Mouse (Mus musculus) embryonic fibroblast, embryonic 13.5 days (primary cell): ENCODE data around the gene Rimbp2. TPM values are rescaled to one million over a fixed set of nuclear protein-coding genes. Genes with fewer than 3 reads are reported as not detected.

Source experiments
- H3K27ac ChIP-seq: 2 replicates; pipeline ENCODE4 v1.5.1; 2012; ENCODE audit warnings: low read length, control low read depth, inconsistent platforms; ENCODE audit not compliant: insufficient read depth
- H3K4me1 ChIP-seq: 2 replicates; pipeline ENCODE4 v1.6.1; 2011; ENCODE audit warnings: low read length; ENCODE audit not compliant: control insufficient read depth, insufficient read depth
- H3K4me3 ChIP-seq: 2 replicates; pipeline ENCODE4 v1.5.1; 2011; ENCODE audit warnings: mild to moderate bottlenecking, control low read depth, low read length; ENCODE audit not compliant: insufficient read depth
- CTCF ChIP-seq: IDR thresholded peaks from 2 replicates; pipeline ENCODE4 v1.5.1; 2011; ENCODE audit warnings: mild to moderate bottlenecking, control low read depth, low read length, moderate library complexity, borderline replicate concordance; ENCODE audit not compliant: insufficient read depth
- POLR2A ChIP-seq: IDR thresholded peaks from 2 replicates; pipeline ENCODE4 v1.6.1; 2011; ENCODE audit warnings: low read depth, mild to moderate bottlenecking, control low read depth, low read length, moderate library complexity
- polyA plus RNA-seq: library from polyadenylated mRNA; stranded (reverse); fragments of >200 nt; gene quantifications from 2 replicates; pipeline ENCODE4 v1.2.4, GENCODE M21; 2011; ENCODE audit warnings: low read depth; ENCODE audit not compliant: missing spikeins, insufficient read length

The Rimbp2 gene
- polyA plus RNA-seq, 1 experiment = not detected

DNA sequence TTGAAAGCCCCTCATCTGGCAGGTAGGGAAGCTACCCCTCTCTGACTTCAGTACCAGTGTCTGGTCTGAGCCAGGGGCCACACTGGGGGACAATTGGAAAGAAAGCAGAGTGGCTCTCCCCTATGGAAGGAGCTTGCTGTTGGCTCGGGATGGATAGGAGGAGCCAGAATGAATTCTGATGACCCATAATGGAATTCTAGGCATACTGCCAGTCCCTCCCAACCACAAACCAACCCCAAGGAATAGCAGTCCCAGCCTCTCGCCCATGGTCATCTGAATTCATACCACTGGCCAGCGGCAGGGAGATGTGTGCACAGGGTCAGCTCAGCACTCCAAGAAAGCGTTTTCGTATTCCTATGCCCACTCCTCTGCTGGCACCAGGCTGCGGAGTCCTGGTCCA lies 141.9 kb downstream of the Rimbp2 start:
- Histone ChIP-seq H3K4me3 (no peak overlapping the region), H3K27ac (no peak overlapping the region), H3K4me1 (no peaks in the 10 kb centered on the region)
- TF ChIP-seq CTCF (no peak), POLR2A (no peak)

DNA sequence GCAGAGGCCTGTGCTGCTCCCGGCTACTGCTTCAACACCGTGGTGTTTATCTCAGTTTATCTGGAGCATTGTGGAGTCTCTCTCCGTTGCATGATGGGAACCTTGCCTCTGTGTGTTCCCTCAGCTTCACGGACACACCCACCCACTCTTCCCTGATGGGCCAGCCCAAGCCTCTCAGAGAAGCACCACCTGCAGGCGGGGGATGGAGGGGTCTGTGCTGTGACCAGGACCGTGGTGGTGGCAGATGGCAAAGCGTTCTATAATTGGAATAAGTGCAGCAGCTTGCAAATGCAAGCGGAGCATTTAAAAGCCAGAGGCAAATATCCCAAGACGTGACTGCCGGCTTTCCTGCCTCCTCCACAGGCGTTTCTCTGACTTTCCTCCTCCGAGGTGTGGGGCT lies 143.3 kb downstream of the Rimbp2 start:
- Histone ChIP-seq H3K27ac (no peak overlapping the region), H3K4me1 (no peaks in the 10 kb centered on the region), H3K4me3 (no peak overlapping the region)
- no peak for TF ChIP-seq POLR2A
- no peak for TF ChIP-seq CTCF

DNA sequence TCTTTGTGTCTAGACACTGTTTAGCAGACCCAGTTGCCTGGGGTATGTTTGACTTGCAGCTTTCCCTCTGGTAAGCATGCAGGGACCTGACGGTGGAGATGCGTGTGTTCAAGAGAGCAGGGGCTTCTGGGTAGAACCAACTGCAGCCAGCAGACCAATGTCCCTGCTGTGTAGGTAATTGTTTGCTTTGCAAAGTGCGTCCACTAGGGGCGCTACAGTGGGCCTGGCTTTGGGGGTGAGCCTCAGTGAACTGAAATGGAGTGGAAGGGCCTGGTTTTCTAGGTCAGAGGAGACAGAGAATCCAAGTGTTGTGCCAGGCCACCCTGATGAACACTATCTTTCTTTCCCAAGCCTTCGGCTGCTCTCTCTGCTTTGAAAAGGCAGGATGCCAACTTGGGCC lies 143.9 kb downstream of the Rimbp2 start:
- H3K4me3 ChIP-seq = no peak overlapping the region
- no peak overlapping the region for H3K27ac ChIP-seq
- H3K4me1 ChIP-seq = no peaks in the 10 kb centered on the region
- TF ChIP-seq POLR2A (no peak), CTCF (no peak)

DNA sequence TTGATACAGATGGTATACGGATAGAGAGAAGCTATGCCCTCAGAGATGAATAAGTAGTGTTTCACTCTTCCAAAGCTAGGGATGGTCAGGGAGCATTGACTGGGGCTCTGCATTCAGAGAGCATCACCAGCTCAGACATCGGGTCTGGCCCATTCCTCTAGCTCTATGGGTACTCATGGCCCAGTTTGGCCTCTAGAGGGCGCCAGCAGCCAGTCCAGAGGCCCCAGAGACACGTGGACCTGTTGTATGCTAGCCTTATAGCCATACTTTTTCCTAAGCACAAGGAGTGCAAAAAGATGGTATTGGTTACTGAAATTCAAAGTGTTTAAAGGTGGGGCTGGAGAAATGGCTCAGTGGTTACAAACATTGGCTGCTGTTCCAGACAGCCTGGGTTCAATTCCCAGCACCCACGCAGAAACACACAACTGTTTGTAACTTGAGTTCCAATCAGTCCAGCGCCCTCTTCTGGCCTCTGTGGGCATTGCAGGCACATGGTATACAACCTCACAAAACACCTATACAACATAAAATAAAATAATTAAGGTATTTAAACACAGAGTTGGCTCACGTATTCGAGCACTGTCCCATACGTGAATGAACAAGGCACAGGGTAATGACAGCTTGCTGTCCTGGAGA lies 144.6 kb downstream of the Rimbp2 start:
- Histone ChIP-seq H3K4me3 (no peak overlapping the region), H3K4me1 (no peaks in the 10 kb centered on the region), H3K27ac (no peak overlapping the region)
- no peak for TF ChIP-seq POLR2A
- TF ChIP-seq CTCF = no peak

- no peak overlapping the region for H3K4me3 ChIP-seq
These were observed 145.9 kb downstream of the Rimbp2 start for GRCm38 (mm10) chr5:128807408-128807807.

GRCm38 (mm10) chr5:128806296-128806998 lies 146.8 kb downstream of the Rimbp2 start:
- TF ChIP-seq POLR2A (no peak), CTCF (no peak)
- Histone ChIP-seq H3K27ac (no peak overlapping the region), H3K4me3 (no peak overlapping the region), H3K4me1 (no peaks in the 10 kb centered on the region)

More at GRCm38 (mm10) chr5:128807408-128807807, 145.9 kb downstream of the Rimbp2 start:
- H3K27ac ChIP-seq = no peak overlapping the region
- H3K4me1 ChIP-seq = no peaks in the 10 kb centered on the region
- TF ChIP-seq POLR2A = no peak
- no peak for TF ChIP-seq CTCF

DNA sequence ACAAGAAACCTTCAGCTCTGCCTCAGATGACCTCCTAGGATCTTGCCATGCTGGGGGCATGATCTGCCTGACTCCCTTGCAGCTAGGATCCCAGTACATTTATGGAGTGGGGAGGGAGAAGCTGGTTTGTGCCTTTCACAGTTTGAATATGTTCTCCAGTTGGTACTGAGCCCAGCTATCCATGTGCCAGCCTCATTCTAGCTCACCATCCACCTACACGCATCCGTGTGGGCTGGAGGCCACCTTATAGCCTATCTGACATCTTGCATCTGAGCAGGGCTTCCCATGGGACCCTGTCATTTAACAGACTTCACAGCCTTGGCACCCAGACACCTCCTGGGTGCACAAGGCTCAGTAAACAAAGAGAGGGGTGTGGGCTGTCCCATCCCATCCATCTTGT lies 148.2 kb downstream of the Rimbp2 start:
- no peak overlapping the region for H3K27ac ChIP-seq
- no peaks in the 10 kb centered on the region for H3K4me1 ChIP-seq
- no peak overlapping the region for H3K4me3 ChIP-seq
- TF ChIP-seq CTCF = no peak
- no peak for TF ChIP-seq POLR2A

DNA sequence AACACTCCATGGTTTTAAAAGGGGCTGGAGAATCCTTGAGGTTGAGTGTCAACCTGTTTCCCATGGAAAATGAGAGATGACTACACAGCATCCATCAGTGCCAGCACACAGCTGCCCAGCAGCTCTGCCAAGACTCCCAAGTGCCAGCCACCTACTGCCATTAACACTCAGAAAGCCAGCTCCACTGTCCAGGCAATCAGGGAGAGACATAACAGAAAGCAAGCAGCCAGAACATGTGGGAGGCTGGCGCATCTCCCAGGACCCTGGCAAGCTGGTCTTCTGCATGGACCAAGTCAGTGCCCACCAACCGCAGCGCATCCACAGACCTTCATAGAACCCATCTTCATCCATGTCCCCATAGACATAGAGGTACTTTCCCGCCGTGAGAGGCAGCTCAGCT lies 152.7 kb downstream of the Rimbp2 start:
- no peaks in the 10 kb centered on the region for H3K4me1 ChIP-seq
- H3K4me3 ChIP-seq = no peak overlapping the region
- no peak overlapping the region for H3K27ac ChIP-seq
- TF ChIP-seq CTCF = no peak

- H3K4me1 ChIP-seq = no peaks in the 10 kb centered on the region
- H3K4me3 ChIP-seq = no peak overlapping the region
- TF ChIP-seq POLR2A (no peak), CTCF (no peak)
- no peak overlapping the region for H3K27ac ChIP-seq
These were observed 171.7 kb downstream of the Rimbp2 start for GRCm38 (mm10) chr5:128781621-128782020.

- TF ChIP-seq CTCF (no peak), POLR2A (no peak)
- Histone ChIP-seq H3K27ac (no peak overlapping the region), H3K4me1 (no peaks in the 10 kb centered on the region), H3K4me3 (no peak overlapping the region)
These were observed 176.9 kb downstream of the Rimbp2 start for GRCm38 (mm10) chr5:128776386-128776785.
